Mouse (Mus musculus) megakaryocyte progenitor cell, adult 5-6 weeks (primary cell): Measurements from ENCODE around the gene Pde1c. TPM values are rescaled to one million over a fixed set of nuclear protein-coding genes. Genes with fewer than 3 reads are reported as not detected.

Experiments used
- ATAC-seq: replicated peaks from 2 replicates; pipeline ENCODE4 v1.8.0; 2016; ENCODE audit warnings: mild to moderate bottlenecking, moderate TSS enrichment, inconsistent platforms; ENCODE audit not compliant: poor library complexity
- total RNA-seq, 2 experiments: library from RNA; stranded (forward) in 1 of 2; stranded (reverse) in 1 of 2; fragments of 157-497, 149-512 nt in 1 of 2; fragments of 200-1000 nt in 1 of 2; gene quantifications; 2 replicates each; pipeline versions ENCODE4 v1.2.3 to v1.2.4; 2015 to 2017

The Pde1c gene
- total RNA-seq, 2 experiments from 2014 or later, result 0.39 TPM; not detected in 1

DNA sequence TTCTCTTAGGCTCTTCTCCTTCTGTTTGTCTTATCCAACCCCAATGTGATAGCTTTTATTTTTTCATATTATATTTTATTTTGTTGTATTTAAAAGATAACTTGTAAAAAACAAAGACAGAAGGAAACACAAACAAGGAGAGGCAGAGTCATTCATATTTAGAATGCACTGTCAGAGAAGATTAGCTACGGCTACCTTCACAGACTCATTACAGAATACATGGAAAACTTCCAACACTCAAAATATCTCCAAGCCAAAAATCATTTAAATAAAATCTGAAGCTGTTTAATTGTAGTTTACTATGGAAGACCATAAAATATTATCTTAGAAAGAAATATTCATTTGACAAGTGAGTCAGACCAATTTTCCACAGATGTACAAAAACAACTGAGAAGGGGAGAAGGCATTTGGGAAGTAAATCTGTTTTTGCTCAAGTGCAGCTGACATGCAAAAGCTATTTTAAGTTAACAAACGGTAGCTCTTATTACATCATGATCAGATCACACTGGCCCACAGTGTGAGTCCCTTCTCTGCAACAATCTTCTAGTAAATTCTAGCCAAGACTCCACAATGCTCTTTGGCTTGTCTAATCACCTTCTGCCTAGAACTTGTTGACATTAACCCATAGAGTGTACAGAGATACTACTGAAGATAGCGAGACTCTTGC is 438.3 kb downstream of the Pde1c start:
- ATAC-seq, result no peak

- ATAC-seq, result no peak
These were observed 469.3 kb downstream of the Pde1c start for GRCm38 (mm10) chr6:56099520-56100101.

DNA sequence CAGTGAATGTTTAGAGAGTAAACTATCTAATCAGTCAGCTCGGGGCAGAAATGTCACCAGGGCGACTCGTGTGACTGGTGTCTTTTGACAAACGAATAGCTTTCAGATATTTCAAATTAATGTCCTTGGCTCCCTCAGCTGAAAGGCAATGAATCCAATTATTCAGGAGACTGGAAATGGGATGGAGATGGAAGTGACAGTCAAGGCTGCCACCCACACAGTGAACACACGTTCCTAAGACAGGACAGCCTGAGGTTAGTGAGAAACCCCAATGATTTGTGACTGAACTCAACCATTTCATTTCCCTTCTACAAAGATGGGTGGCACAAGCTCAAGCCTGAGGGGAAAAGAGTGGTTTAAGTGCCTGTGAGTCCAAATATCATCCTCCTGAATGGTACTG is 470.5 kb downstream of the Pde1c start:
- no peak for ATAC-seq

- ATAC-seq, result no peak
These were observed 492.5 kb downstream of the Pde1c start for GRCm38 (mm10) chr6:56076378-56076805.

GRCm38 (mm10) chr6:56068516-56068915 is 500.4 kb downstream of the Pde1c start:
- ATAC-seq, result no peak

DNA sequence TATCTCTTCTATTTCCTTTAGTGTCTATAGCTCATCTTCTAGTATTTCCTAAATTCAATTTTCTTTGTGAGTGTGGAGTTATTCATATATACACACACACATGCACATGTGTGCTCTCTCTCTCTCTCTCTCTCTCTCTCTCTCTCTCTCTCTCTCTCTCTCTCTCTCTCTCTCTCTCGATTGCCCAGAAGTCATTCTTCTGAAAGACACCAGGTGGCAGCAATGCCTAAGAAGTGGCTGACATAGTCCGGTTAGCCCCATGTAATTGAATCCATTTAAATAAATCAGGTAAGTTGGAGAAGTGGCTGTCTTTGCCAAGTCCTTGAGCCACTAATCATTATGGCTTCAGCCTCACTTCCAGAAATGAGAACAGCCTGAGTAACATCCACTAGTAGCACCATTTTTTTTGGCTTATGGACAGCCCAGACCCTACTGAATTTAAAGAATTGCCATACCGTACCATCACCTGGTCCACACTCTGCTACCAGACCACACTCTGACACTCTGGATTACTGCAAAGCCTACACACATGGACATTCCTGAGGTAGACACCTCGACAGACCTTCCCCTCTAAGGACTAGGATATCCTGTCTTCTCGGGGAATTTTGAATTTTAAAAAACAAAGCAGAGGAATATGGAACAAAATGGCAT is 502.1 kb downstream of the Pde1c start:
- peak; percentile 88 for ATAC-seq

DNA sequence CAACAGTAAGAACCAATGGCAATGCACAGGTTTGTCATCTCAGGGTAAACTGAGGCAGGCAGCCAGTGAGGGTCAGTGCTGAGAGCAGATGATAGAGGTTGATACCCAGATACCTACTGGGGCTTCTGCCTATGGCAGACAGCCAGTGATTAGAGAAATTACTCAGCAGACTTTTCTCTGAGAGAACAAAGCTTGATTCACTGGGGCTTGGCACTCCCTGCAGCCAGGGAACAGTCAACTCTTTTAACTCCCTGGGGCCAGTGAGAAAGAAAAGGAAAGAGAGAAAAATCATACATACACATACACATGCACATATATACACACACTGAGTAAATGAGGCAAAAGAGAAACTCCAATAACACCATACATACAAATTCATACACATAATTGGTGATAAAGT is 505.2 kb downstream of the Pde1c start:
- no peak for ATAC-seq

DNA sequence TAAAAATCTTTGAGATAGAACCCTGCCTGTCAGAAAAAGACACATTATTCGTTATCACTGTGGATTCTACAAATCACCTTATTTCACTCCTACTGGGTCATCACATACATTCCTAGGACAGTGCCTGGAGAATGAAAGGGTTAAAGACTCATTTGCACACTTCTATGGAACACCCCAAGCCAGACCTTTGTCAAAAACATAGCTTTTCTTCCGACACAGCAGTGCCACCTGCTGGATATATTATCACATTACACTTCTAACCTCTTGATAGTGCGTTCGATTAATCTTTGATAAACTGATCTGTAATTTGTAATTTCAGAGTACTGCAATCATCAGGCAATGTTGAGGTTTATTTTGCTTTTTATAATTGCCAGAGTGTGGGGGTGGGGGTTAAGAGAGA is 519.8 kb downstream of the Pde1c start:
- ATAC-seq, result peak; percentile 76

GRCm38 (mm10) chr6:56048580-56048979 is 520.3 kb downstream of the Pde1c start:
- no peak for ATAC-seq

DNA sequence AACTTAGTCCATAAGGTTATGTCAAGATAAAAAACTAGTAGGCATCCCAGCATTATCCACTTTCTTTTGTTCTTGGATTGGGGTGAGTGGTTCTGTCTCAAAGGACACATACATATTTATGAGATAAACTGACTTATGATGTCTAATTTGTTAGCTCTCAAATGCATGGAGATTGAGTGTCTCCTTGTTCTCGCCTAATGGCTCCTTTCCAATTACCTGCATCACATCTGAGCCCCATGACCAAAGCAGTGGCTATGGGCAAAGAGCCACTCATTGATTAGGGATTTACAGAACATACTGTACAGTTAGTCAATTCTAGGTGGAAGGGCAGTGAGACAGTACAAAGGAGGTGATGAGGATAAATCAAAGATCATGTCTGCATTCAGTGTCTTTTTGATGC is 524.2 kb downstream of the Pde1c start:
- no peak for ATAC-seq

- no peak for ATAC-seq
These were observed 524.6 kb downstream of the Pde1c start for GRCm38 (mm10) chr6:56044270-56044669.

DNA sequence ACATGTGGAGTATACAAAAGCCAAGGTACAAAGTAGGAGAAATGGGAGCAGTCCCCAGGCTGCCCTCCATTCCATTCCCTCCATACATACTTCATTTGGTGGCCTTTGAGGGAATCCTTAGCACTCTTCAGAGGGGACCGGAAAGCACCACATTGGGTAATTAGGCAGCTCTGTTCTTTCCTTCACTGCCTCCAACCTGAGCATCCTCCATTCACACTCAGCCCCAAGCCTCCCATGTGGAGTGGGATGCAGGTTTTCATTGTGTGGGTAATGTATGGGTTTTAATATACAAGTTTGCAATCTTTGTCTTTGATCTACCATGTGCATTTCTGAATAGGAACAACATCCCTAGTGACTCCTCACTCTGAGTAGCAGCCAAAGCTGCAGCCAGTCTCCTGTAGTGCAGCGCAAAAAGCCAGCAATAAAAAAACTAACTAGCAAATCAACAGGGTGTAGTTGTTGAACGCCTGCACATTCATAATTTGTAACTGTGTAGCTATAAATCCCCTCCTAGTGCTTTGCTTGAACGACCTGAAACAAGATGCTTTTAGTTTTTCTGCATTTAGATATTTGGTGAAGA is 529.3 kb downstream of the Pde1c start:
- no peak for ATAC-seq

GRCm38 (mm10) chr6:56035054-56035453 is 533.8 kb downstream of the Pde1c start:
- ATAC-seq, result no peak

GRCm38 (mm10) chr6:56032231-56032630 is 536.7 kb downstream of the Pde1c start:
- no peak for ATAC-seq

DNA sequence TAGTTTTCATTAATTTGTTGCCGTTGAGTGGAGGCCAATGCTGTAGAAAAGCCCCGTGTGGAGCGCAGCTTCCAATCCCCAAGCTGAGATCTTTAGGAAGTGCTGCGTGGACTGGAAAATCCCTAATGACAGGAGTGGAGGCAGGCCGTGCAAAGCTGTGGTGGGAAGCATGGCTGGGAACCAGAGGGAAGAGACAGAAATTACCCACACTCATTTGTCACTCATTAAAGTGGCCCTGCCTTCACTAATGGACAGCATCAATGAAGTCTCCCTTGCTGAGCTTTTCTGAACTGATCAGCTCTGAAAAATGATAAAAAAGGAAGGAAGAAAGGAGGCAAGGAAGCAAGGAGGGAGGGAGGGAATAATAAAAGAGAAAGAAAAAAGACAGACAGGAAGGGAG is 538.9 kb downstream of the Pde1c start:
- no peak for ATAC-seq

- no peak for ATAC-seq
These were observed 540.9 kb downstream of the Pde1c start for GRCm38 (mm10) chr6:56027966-56028365.

- ATAC-seq, result no peak
These were observed 541.6 kb downstream of the Pde1c start for GRCm38 (mm10) chr6:56027318-56027717.

- no peak for ATAC-seq
These were observed 543.4 kb downstream of the Pde1c start for GRCm38 (mm10) chr6:56025533-56025932.
